Mouse (Mus musculus) layer of hippocampus, postnatal 14 days (tissue): Measurements from ENCODE around the gene Sars2. TPM values are rescaled to one million over a fixed set of nuclear protein-coding genes. Genes with fewer than 3 reads are reported as not detected.

Source experiments
- DNase-seq, 2 experiments: peaks; one replicate each; pipeline ENCODE4 v3.0.0; 2021 to 2022; ENCODE audit warnings: low spot score in 2 of 2, mixed read lengths in 1 of 2
- total RNA-seq, 2 experiments: library from RNA; stranded (reverse); gene quantifications; 2 replicates each; pipeline ENCODE4 v1.2.3; 2021

Gene Sars2
- total RNA-seq, 2 experiments from 2014 or later: 14.4 to 15.0 TPM

DNA sequence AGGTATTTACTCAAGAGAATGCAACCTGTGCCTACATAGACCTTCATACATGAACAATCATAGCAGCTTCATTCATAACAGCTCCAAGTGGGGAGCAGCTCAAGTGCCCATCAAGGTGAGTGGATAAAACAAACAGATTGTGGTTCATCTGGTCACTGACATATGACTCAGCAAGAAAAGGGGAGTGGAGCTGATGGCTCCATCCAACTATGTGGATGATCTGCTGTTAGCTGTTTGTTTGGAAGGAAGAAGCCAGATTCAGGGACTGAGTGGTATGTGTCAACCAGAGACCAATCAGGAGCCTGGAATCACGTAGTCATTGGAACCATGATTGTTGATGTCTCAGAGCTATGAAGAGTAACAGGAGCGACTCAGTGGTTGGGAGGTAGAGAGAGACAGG lies 17.2 kb upstream of the Sars2 start:
- DNase-seq: no peak

DNA sequence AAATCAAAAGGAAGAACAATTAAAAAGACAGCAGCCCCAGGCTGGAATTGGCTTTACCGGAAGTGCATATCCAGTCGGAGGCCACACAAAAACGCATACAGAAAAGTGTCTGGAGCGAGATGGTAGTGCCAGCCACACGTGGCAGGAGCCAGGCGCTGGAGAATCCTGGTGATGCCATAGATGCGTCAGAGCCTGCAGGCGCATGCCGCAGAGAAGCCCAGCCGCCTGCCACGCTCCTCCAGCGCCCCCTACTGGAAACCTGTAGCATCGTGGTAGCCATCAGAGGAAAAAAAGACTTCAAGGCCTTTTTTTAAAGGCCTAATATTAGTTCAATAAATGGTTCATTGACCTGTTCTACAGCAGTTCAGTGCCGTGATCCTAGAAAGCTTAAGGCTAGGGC lies 15.2 kb upstream of the Sars2 start:
- DNase-seq: peak; percentile 75 to 81

DNA sequence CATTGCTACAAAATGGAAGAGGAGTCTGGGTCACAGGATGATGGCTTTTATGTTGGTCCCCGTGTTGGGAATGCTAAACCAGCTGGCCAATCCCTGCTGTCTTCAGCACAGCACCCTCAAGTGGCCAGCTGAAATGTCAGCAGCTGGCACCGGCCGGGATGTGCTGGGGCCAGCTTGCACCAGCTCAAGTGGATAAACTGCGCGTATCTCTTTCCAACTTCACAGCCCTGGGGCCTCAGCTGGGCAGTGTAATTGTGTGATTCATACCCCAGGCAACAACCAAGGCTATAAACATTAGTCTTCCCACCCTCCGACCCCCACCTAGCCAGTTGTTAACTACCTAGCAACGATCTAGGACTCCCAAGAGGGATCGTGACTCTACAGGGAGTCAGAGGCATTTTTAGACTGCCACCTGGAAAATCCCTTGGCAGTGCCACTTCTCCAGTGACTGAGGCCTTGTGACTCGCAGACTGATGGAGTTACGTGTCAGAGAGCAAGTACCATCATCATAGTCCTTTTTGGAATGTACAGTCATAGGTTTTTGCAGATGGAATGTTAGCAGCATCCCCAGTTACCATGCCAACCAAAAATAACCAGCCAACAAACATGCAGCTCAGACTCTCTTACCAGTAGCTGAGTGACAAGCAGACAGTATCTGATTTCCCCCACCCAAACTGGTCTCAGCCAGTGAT lies 14.0 kb upstream of the Sars2 start:
- DNase-seq: peak; percentile 48 to 74

DNA sequence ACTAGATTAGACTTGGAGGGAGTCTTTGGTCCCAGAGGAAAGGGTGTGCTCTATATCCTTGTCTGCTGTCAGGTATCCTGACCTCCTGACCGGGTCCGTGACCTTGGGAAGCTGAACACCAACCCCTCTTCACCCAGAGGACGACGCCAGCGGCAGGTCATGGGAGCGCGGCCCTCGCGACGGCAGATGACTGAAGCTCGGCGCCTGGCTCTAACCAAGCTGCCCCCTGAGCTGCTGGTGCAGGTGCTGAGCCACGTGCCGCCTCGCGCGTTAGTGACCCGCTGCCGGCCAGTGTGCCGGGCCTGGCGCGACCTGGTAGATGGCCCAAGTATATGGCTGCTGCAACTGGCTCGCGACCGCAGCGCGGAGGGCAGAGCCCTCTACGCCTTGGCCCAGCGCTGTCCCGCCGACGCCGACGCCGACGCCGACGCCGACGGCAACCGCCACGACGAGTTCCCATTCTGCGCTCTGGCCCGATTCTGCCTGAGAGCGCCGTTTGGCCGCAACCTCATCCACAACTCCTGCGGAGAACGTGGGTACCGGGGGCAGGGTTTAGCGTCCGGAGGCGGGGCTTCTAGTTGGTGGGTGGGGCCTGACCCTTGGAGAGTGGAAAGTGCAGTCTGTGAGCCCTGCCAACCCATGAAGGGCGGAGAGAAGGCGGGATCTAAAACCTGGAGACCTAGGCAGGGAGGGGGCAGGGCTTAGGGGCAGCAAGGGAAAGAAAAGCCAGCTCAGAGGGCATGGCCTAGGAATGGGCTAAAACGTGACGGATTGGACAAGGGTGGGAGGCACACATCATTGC lies 9.2 kb upstream of the Sars2 start:
- peak in 1 of 2 experiments; percentile 32 for DNase-seq

DNA sequence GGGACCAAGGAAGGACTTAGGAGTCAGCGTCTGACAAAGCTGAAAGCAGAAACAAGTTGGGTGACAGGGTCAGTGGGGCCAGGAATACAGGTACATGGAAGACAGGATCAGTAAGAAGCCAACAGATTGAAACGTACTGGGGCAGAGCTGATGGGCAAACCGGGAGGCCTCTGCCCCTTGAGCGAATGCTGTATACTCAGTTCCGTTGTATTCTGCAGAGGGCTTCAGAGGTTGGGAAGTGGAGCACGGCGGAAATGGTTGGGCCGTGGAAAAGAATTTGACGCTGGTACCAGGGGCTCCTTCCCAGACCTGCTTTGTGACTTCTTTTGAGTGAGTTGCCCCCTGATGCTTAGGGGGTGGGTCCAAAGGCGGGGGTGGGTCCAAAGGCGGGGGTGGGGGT lies 8.6 kb upstream of the Sars2 start:
- DNase-seq: no peak

DNA sequence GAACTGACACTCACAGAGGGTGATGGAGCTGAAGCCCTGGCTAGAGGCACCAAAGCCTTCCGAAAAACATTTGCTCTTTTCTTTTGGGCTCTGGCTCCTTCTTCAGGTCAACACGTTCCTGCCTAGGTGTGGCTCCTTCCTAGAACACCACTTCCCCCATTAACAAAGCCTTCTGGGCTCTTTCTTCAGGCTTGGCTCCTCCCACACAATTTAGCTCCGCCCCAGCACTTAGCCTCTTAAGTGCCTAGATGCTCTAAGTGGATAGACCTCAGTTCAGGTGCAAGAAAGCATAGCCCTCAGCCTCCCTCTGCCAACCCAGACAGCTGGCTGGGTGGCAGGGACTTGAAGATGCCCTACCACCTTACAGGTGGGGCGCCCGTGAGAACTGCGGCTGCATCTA lies 6.1 kb upstream of the Sars2 start:
- no peak for DNase-seq

DNA sequence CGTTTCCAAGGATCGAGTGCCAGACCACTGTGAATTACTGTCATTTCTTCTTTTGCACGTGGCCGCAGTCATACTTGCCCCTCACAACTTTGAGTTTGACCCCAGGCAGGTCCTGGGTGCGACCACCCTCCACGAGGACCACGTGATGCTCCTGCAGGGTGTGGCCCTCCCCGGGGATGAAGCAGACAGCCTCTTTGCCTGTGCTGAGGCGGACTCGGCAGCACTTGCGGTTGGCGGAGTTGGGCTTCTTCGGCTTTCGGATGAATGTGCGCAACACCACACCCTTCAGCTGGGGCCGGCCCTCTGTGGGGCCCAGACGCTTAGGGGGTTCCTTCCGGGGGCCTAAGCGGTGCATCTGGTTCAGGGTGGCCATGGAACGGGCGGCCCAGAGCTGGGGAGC lies 2.0 kb upstream of the Sars2 start:
- no peak for DNase-seq

DNA sequence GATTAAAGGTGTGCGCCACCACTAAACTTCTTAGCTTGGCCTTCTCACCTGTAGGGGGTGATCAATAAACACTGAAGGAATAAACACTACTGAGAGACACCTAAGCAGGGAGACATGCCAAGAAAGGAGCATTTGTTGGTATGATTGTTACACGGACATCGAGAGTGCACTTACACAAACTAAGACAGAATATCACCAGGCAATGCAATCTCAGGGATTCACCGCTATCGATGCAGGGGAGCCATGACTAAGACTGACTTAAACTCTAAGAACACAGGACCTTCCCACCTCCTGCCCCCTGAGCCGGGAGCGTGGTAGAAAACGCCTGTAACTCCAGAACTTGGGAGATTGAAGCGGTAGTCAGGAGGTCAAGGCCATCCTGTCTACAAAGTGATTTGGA lies 843 bp upstream of the Sars2 start:
- no peak for DNase-seq

DNA sequence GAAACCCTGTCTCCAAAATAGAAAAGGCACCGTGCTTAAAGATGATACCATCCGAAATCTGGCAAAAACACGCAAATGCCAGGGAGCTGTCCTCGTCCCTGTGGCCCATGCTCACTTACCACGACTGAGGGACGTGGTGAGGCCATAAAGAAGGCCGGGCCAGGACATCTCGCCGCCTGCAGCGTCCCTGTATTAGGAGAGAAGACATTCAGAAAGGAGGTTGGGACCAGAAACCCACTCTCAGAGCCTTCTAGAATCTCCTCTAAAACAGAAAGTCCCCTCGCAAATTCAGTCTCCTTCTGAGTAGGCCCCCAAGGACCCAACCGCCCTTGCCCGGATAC lies 454 bp upstream of the Sars2 start:
- DNase-seq: no peak

DNA sequence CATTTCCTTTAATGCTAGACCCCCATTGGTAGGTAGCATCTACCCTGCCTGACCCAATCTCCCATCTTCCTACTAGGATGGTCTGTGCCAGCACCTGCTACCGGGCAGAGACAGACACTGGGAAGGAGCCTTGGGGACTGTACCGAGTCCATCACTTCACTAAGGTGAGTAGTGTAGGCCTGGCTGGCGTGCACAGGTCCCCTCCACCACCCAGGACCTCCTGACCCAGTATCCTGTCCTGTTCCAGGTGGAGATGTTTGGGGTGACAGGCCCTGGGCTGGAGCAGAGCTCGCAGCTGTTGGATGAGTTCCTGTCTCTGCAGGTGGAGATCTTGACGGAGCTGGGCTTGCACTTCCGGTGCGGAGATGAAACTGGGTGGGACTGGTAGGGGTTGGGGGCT lies 8.1 kb downstream of the Sars2 start:
- no peak for DNase-seq

DNA sequence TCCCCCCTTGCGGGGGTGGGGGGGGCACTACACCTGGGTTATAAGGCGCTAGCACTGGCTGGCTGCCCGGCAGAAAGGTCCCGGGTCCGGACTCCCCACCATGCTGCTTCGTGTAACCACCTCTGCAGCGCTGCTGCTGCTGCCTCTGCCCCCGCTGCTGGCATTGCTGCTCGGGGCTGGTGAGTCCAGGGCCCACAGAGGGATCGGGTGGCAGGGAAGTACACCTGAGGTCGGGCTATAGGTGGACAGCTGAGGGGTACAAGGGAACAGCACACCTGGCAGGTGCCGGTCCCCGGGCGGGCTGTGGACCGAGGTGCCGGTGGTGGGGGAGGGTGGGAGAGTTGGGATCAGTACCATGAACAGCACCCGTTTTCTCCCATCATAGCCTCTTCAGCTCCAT lies 14.3 kb downstream of the Sars2 start, which contains the start of gene Ccer2:
Ccer2 (plus strand) TSS at position 96 of the 400 bp plus-strand sequence.
- no peak for DNase-seq

DNA sequence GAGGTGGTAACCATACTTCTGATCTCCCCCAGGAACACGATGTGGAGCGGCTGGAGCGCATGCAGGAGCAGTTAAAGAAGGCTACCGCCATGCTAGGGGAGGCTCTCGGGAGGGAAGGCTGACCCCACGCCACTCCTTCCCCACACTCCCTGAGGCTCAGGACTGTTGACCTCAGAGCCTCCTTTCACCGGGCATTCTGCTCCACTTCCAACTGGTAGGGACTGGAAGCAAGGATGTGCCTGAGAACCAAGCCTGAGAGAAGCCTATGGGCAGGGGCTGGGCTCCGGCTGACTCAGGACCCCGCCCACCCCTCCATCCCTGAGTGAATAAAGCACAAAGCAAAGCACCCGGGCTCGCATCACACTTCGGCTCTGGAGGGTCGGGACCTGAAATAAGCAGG lies 16.8 kb downstream of the Sars2 start:
- DNase-seq: no peak

DNA sequence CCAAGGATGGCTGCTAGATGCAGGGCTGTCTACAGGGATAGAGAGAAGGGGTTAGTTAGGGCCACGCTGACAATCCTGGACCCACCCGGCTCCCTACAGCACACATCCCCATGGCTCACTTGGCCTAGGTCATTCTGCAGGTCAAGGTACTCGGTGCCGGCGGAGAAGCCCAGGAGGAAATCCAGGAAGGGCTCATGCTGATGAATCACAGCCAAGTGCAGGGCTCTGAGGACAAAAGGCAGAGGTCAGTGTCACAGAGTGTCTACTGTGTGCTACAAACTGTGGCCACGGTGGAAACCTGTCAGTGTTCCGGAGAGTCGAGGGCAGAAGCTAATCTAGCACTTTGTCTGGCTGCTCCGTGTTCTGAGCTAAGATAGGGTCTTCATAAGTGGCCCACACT lies 20.1 kb downstream of the Sars2 start:
- DNase-seq: no peak

DNA sequence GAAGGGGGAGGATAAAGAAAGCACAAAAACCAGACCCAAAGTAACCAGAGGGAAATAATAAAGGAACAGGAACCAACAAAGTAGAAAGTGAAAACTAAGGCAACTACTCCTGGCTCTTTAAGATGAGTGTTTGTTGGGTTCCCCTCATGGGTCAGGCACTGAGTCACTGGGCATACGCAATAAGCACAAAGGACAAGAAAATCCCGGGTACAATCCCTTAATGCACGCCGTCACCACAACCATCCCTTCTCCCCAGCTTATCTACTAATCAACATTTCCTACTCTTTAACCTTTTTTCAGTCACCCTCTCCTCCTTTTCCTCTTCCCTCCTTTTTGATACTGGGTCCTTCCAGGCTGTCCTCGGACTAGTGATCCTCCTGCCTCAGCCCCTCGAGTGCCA lies 23.4 kb downstream of the Sars2 start:
- no peak for DNase-seq

DNA sequence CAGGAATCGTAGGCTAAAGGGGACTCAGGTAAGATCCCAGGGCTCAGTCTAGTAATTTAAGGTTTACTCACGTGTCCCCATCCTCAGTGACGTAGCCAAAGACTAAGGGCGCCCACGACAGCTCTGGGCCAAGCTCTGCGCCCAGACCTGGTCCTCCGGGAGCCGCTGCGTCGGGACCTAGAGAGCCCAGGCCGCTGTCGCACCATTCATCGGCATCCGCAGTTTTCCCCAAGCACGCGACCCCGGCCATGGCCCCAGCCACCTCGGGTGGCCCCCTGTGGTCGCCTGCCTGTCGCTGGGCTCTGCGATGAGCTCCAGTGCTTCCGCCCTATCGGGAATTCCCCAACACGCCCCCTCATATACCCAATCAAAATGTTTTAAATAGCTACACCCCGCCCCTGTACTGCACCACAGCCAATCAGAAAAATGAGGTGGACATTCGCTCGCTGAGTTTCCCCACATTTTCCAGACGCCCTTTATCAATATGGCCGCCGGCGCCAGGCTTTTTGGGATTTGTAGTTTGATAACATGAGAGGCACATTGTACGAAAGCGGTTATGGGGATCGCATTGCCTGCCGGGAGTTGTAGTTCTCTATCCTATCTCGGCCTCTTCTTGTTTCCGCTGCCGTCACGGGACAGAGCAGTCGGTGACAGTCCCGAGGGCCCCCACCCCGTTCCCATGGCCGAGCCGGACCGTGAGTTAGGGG lies 24.5 kb downstream of the Sars2 start, which contains the start of gene Sirt2:
Sirt2 (plus strand) TSS at position 563 of the 707 bp plus-strand sequence.
- peak; percentile 97 to 100 for DNase-seq

DNA sequence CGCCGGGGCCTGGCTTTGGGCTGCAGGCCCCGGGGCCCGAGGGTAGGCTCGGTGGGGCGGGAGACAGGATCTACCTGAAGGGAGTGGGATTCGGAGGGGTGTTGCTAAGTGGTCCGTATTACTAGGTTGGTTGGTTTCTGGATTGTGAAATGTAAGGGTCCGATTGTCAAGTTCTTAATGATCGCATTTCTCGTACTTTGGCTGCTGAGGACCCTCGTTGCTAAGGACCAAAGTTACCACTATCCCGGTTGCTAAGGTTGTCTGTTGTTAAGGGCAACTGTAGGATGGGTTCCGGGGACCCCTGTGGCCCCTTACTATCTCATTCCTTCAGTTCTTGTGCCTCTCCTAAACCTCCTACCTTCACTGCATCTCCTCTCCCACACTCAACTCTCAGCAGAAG lies 25.1 kb downstream of the Sars2 start:
- no peak for DNase-seq

DNA sequence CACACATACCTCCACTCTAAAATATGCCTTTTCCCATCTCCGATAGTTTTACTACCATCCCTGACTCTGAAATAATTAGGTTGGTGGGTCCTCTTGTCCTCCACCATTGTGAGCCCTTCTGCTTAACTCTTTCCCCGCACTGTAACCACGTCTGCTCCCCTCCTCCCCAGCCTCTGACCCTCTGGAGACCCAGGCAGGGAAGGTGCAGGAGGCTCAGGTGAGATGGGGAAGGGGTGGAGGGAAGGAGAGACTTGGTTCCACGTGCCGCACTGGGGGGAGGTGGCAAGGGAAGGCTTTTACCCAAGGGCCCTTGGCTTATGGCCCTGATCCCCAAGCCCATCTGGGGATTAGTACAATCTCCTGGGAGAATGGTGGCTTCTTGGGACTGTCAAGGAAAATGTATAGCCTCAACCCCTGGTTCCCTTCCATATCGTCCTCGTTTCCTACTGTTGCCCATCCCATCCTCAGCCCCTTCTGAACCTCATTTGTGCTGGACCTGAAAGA lies 25.7 kb downstream of the Sars2 start, which contains the start of gene Nfkbib:
Nfkbib (minus strand) TSS at position 51 of the 504 bp plus-strand sequence.
- no peak for DNase-seq

DNA sequence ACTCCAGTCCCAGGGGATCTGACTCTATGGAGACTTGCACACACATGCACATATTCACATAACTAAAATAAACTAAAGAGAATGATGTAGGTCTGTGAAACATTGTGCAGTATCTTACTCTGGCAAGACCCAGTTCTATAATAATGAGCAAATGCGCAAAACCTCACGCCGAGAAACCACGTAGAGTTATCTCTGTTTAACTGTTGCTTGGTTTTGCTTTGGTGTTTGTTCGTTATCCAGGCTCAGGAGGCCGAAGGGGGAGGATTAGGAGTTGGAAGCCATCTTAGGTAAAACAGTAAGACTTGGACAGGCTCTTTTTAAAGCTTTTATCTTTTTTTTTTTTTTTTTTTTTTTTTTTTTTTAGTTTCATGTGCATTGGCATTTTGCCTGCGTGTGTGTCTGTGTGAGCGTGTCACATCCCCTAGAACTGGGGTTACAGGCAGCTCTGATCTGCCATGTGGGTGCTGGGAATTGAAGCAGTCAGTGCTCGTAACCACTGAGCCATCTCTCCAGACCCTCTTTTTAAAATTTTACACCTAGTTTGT lies 27.7 kb downstream of the Sars2 start:
- DNase-seq: no peak

DNA sequence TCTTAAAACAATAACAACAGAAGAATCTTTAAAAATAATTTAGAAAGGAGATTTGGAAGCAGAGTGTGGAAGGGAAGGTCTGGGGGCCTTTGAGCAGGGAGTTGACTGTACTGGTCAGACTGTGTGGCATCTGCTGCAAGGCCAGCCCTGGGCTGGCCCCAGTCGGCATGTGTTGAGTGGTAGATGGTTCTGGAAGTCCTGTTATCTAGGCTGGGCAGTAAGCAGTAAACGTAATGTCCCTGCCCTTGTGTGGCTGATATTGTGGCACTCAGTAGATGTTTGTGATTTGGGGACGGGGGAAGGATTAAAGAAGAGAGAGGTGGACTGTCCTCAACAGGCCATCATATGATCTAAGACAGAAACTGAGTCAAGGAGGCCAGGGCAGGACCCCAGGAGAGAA lies 28.5 kb downstream of the Sars2 start:
- no peak for DNase-seq

DNA sequence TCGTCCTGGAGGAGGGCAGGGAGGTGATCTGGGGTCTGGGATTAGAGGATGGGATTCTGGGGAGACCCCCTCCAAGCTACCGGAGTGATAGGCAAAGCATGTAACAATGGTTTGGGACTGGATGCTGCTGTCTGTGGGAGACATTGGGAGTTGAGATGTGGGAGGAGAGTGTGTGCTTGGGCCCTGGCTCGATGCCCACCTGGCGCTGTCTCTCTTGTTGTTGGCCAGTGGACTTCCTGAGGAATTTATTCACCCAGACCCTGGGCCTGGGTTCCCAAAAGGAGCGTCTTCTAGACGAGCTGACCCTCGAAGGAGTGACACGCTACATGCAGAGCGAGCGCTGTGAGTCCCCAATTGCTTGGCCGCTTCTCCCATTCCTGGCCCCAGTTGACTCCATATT lies 30.1 kb downstream of the Sars2 start:
- DNase-seq: no peak

DNA sequence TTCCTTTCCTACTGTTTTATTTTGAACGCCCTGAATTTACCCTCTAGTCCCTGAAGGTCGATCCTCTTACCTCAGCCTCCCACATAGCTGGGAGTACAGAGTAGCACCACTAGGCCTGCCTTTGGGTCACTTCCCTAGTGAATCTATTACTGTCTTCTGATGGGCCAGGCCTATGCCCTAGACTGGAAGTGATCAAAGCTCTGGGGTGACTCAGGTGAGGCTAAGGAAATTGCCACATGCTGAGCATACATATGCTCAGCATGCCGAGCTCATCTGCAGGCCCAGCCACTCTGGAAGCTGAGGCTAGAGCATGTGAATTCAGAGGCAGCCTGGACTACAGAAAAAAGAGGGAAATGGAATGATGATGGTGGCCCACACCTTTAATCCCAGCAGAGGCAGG lies 31.4 kb downstream of the Sars2 start:
- DNase-seq: no peak

DNA sequence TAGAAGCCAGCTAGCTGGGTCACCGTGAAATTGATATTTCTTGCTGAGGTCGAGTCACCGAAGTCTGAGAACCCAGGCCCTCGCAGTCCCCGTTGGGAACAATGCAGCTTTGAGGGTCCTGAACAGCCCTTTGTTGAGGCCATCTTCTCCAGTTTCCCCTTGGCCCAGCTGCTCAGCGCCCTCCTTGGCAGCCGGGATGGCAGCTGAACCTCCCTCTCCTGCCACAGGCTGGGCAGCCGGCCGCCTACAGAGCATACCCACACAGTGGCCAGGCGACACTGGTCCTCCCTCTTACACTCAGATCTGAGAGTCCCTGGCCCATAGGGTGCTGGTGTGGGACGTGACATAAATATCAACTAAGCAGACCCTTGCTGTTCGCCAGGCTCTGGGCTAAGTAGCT lies 32.4 kb downstream of the Sars2 start:
- peak; percentile 47 to 60 for DNase-seq
